Mouse (Mus musculus) brown adipose tissue, adult 24 weeks (tissue): Measurements from ENCODE around the gene Srebf1. TPM values are rescaled to one million over a fixed set of nuclear protein-coding genes. Genes with fewer than 3 reads are reported as not detected.

Experiments
- H3K27ac ChIP-seq: fragments of 200-500 bp; replicated peaks from 2 replicates; pipeline ENCODE4 v1.5.1; 2012; ENCODE audit warnings: low read depth, mild to moderate bottlenecking, low read length
- H3K4me1 ChIP-seq: fragments of 200-500 bp; 2 replicates; pipeline ENCODE4 v1.6.1; 2012; ENCODE audit warnings: low read length, mixed read lengths; ENCODE audit not compliant: control insufficient read depth, insufficient read depth, insufficient read length
- H3K4me3 ChIP-seq: fragments of 200-500 bp; 2 replicates; pipeline ENCODE4 v1.5.1; 2012; ENCODE audit warnings: low read depth, mild to moderate bottlenecking, low read length, moderate library complexity; ENCODE audit not compliant: insufficient read depth
- polyA plus RNA-seq: library from polyadenylated mRNA; stranded (reverse); fragments of >200 nt; gene quantifications from 2 replicates; pipeline ENCODE4 v1.2.4, GENCODE M21; 2012; ENCODE audit not compliant: missing spikeins, insufficient read depth, insufficient read length

The Srebf1 gene
- polyA plus RNA-seq, 1 experiment, result 192 TPM

- H3K4me1 ChIP-seq, result peaks cover 8% of the 10 kb centered on the region
- no peak overlapping the region for H3K4me3 ChIP-seq
- H3K27ac ChIP-seq, result no peak overlapping the region
Observed at GRCm38 (mm10) chr11:60163362-60163761, 59.0 kb downstream of the Srebf1 start.

GRCm38 (mm10) chr11:60162547-60162946 is 59.8 kb downstream of the Srebf1 start:
- Histone ChIP-seq H3K27ac (no peak overlapping the region), H3K4me1 (peaks cover 8% of the 10 kb centered on the region), H3K4me3 (no peak overlapping the region)

GRCm38 (mm10) chr11:60161146-60161874 is 61.1 kb downstream of the Srebf1 start:
- Histone ChIP-seq H3K27ac (no peak overlapping the region), H3K4me3 (no peak overlapping the region), H3K4me1 (peaks cover 8% of the 10 kb centered on the region)

- Histone ChIP-seq H3K4me1 (peaks cover 8% of the 10 kb centered on the region), H3K4me3 (no peak overlapping the region), H3K27ac (no peak overlapping the region)
Observed at GRCm38 (mm10) chr11:60160454-60161114, 61.8 kb downstream of the Srebf1 start.

GRCm38 (mm10) chr11:60159955-60160354 is 62.4 kb downstream of the Srebf1 start:
- no peak overlapping the region for H3K27ac ChIP-seq
- H3K4me3 ChIP-seq, result no peak overlapping the region
- H3K4me1 ChIP-seq, result peaks cover 5% of the 10 kb centered on the region

- Histone ChIP-seq H3K4me1 (no peaks in the 10 kb centered on the region; the same call in 1 of the 2 replicates), H3K27ac (no peak overlapping the region), H3K4me3 (no peak overlapping the region)
Observed at GRCm38 (mm10) chr11:60158271-60158670, 64.1 kb downstream of the Srebf1 start.

GRCm38 (mm10) chr11:60155690-60156089 is 66.7 kb downstream of the Srebf1 start:
- Histone ChIP-seq H3K4me3 (no peak overlapping the region), H3K27ac (no peak overlapping the region)

GRCm38 (mm10) chr11:60153936-60154335 is 68.4 kb downstream of the Srebf1 start:
- H3K27ac ChIP-seq, result no peak overlapping the region
- H3K4me1 ChIP-seq, result peaks cover 2% of the 10 kb centered on the region; the same call in 1 of the 2 replicates
- H3K4me3 ChIP-seq, result no peak overlapping the region

More at GRCm38 (mm10) chr11:60155690-60156089, 66.7 kb downstream of the Srebf1 start:
- H3K4me1 ChIP-seq, result peaks cover under 1% of the 10 kb centered on the region; the same call in 1 of the 2 replicates

- Histone ChIP-seq H3K4me1 (peaks cover 2% of the 10 kb centered on the region; the same call in 1 of the 2 replicates), H3K27ac (no peak overlapping the region)
Observed at GRCm38 (mm10) chr11:60152339-60152738, 70.0 kb downstream of the Srebf1 start.

GRCm38 (mm10) chr11:60150677-60151076 is 71.7 kb downstream of the Srebf1 start:
- Histone ChIP-seq H3K4me3 (no peak overlapping the region), H3K27ac (no peak overlapping the region), H3K4me1 (peaks cover 2% of the 10 kb centered on the region; the same call in 1 of the 2 replicates)

More at GRCm38 (mm10) chr11:60152339-60152738, 70.0 kb downstream of the Srebf1 start:
- H3K4me3 ChIP-seq, result no peak overlapping the region

Other genes starting within 250 kb of the Srebf1 start
- 8.5 and 29.6 TPM in 2 replicates for gene Pemt, start 176.1 kb downstream of the Srebf1 start, polyA plus RNA-seq
- gene Rai1, start 117.6 kb downstream of the Srebf1 start, polyA plus RNA-seq, result 11.7 and 13.7 TPM in 2 replicates
- gene Tom1l2, start 130.3 kb upstream of the Srebf1 start, polyA plus RNA-seq, result 27.4 and 27.6 TPM in 2 replicates
- gene Drc3, start 130.7 kb upstream of the Srebf1 start, polyA plus RNA-seq, result 1.2 and 1.8 TPM in 2 replicates
- 51.5 and 87.5 TPM in 2 replicates for gene Gid4, start 194.6 kb upstream of the Srebf1 start, polyA plus RNA-seq
- 156 and 170 TPM in 2 replicates for gene Atpaf2, start 195.9 kb upstream of the Srebf1 start, polyA plus RNA-seq
- 39.2 and 42.3 TPM in 2 replicates for gene Drg2, start 232.0 kb upstream of the Srebf1 start, polyA plus RNA-seq
- not detected in 2 replicates for gene Myo15, start 246.8 kb upstream of the Srebf1 start, polyA plus RNA-seq